Mouse (Mus musculus) heart, embryonic 10.5 days (tissue): ENCODE results near the gene Actr3b. TPM values are rescaled to one million over a fixed set of nuclear protein-coding genes. Genes with fewer than 3 reads are reported as not detected.

Experiments used
- DNase-seq: peaks from one replicate; pipeline ENCODE4 v3.0.0-alpha.2; 2017; ENCODE audit warnings: low spot score
- H3K27ac ChIP-seq: fragments of 300-500 bp; sonication (generic); 2 replicates; pipeline ENCODE4 v1.5.1; 2016; ENCODE audit warnings: mild to moderate bottlenecking
- H3K27me3 ChIP-seq: fragments of 300-500 bp; sonication (generic); 2 replicates; pipeline ENCODE4 v1.6.1; 2016; ENCODE audit warnings: mild to moderate bottlenecking; ENCODE audit not compliant: poor library complexity, insufficient read depth, severe bottlenecking
- H3K36me3 ChIP-seq: fragments of 300-500 bp; sonication (generic); 2 replicates; pipeline ENCODE4 v1.6.1; 2016; ENCODE audit warnings: mild to moderate bottlenecking, moderate library complexity
- H3K4me1 ChIP-seq: fragments of 300-500 bp; sonication (generic); 2 replicates; pipeline ENCODE4 v1.6.1; 2016; ENCODE audit warnings: mild to moderate bottlenecking
- H3K4me3 ChIP-seq: fragments of 300-500 bp; sonication (generic); 2 replicates; pipeline ENCODE4 v1.5.1; 2016; ENCODE audit warnings: mild to moderate bottlenecking, moderate library complexity
- H3K9me3 ChIP-seq: fragments of 300-500 bp; sonication (generic); 2 replicates; pipeline ENCODE4 v1.6.1; 2016; ENCODE audit warnings: mild to moderate bottlenecking, moderate library complexity
- WGBS: fragments of 180-500 bp; shearing (Covaris S2); methylation state at CpG from one replicate; pipeline ENCODE4 v1.1.7; 2016; 5-methylcytosine and 5-hydroxymethylcytosine counted together
- polyA plus RNA-seq: library from polyadenylated mRNA; unstranded; fragments of >200 nt; fragmentation: Nextera tagmentation; extraction: Ambion mirVana; gene quantifications from 2 replicates; pipeline ENCODE4 v1.2.1, GENCODE M21; 2016

Gene Actr3b
- polyA plus RNA-seq, 1 experiment from 2014 or later: 22.7 TPM

GRCm38 (mm10) chr5:25801744-25802143, 41.9 kb downstream of the Actr3b start:
- 69% methylated on average over 4 of the region's 4 CpGs for WGBS
- Histone ChIP-seq H3K4me3 (no peak overlapping the region), H3K27me3 (no peaks in the 10 kb centered on the region), H3K9me3 (no peaks in the 10 kb centered on the region), H3K27ac (no peak overlapping the region), H3K4me1 (0 out of 2 replicates have a peak, but pooled peaks cover 16% of the 10 kb centered on the region), H3K36me3 (no peaks in the 10 kb centered on the region)
- peak; percentile 53 for DNase-seq

- 72% methylated on average over 5 of the region's 5 CpGs for WGBS
Observed at GRCm38 (mm10) chr5:25804569-25804968, 44.8 kb downstream of the Actr3b start.

GRCm38 (mm10) chr5:25812922-25813321, 53.1 kb downstream of the Actr3b start:
- Histone ChIP-seq H3K27me3 (no peaks in the 10 kb centered on the region), H3K9me3 (no peaks in the 10 kb centered on the region), H3K27ac (no peak overlapping the region), H3K4me1 (no peaks in the 10 kb centered on the region), H3K36me3 (0 out of 2 replicates have a peak, but pooled peaks cover 2% of the 10 kb centered on the region), H3K4me3 (no peak overlapping the region)
- DNase-seq: no peak
- WGBS: 60% methylated on average over 6 of the region's 6 CpGs

More at GRCm38 (mm10) chr5:25804569-25804968, 44.8 kb downstream of the Actr3b start:
- no peak for DNase-seq
- Histone ChIP-seq H3K4me1 (0 out of 2 replicates have a peak, but pooled peaks cover 10% of the 10 kb centered on the region), H3K27ac (no peak overlapping the region), H3K27me3 (no peaks in the 10 kb centered on the region), H3K4me3 (no peak overlapping the region), H3K9me3 (no peaks in the 10 kb centered on the region), H3K36me3 (no peaks in the 10 kb centered on the region)

GRCm38 (mm10) chr5:25829308-25830094, 69.7 kb downstream of the Actr3b start:
- H3K4me3 ChIP-seq: no peak overlapping the region
- WGBS: 80% methylated on average over 16 of the region's 16 CpGs
- DNase-seq: no peak
- H3K27ac ChIP-seq: no peak overlapping the region
- H3K9me3 ChIP-seq: no peaks in the 10 kb centered on the region
- H3K27me3 ChIP-seq: no peaks in the 10 kb centered on the region
- H3K36me3 ChIP-seq: no peaks in the 10 kb centered on the region
- H3K4me1 ChIP-seq: no peaks in the 10 kb centered on the region

- DNase-seq: no peak
- H3K36me3 ChIP-seq: no peaks in the 10 kb centered on the region
- H3K4me3 ChIP-seq: no peak overlapping the region
- no peaks in the 10 kb centered on the region for H3K9me3 ChIP-seq
- H3K27ac ChIP-seq: no peak overlapping the region
- no peaks in the 10 kb centered on the region for H3K27me3 ChIP-seq
- no peaks in the 10 kb centered on the region for H3K4me1 ChIP-seq
- 81% methylated on average over 3 of the region's 3 CpGs for WGBS
Observed at GRCm38 (mm10) chr5:25830802-25831201, 71.0 kb downstream of the Actr3b start.

GRCm38 (mm10) chr5:25831624-25832023, 71.8 kb downstream of the Actr3b start:
- Histone ChIP-seq H3K4me1 (no peaks in the 10 kb centered on the region), H3K4me3 (no peak overlapping the region), H3K36me3 (no peaks in the 10 kb centered on the region), H3K27me3 (no peaks in the 10 kb centered on the region), H3K9me3 (no peaks in the 10 kb centered on the region), H3K27ac (no peak overlapping the region)
- no peak for DNase-seq
- WGBS: 66% methylated on average over 5 of the region's 5 CpGs

- WGBS: 29% methylated on average over 4 of the region's 4 CpGs
Observed at GRCm38 (mm10) chr5:25839400-25839799, 79.6 kb downstream of the Actr3b start.

GRCm38 (mm10) chr5:25846558-25846957, 86.8 kb downstream of the Actr3b start:
- no peaks in the 10 kb centered on the region for H3K36me3 ChIP-seq
- WGBS: 86% methylated on average over 6 of the region's 6 CpGs

More at GRCm38 (mm10) chr5:25839400-25839799, 79.6 kb downstream of the Actr3b start:
- DNase-seq: no peak
- H3K9me3 ChIP-seq: no peaks in the 10 kb centered on the region
- H3K4me3 ChIP-seq: no peak overlapping the region
- no peaks in the 10 kb centered on the region for H3K27me3 ChIP-seq
- H3K27ac ChIP-seq: no peak overlapping the region
- no peaks in the 10 kb centered on the region for H3K36me3 ChIP-seq
- H3K4me1 ChIP-seq: no peaks in the 10 kb centered on the region

GRCm38 (mm10) chr5:25847154-25847553, 87.4 kb downstream of the Actr3b start:
- no peak overlapping the region for H3K4me3 ChIP-seq
- DNase-seq: no peak
- H3K27ac ChIP-seq: no peak overlapping the region
- peaks cover 5% of the 10 kb centered on the region; the same call in 1 of the 2 replicates for H3K4me1 ChIP-seq
- whole genome bisulfite sequencing: 88% methylated on average over 7 of the region's 7 CpGs
- H3K27me3 ChIP-seq: no peaks in the 10 kb centered on the region
- no peaks in the 10 kb centered on the region for H3K9me3 ChIP-seq
- H3K36me3 ChIP-seq: no peaks in the 10 kb centered on the region

More at GRCm38 (mm10) chr5:25846558-25846957, 86.8 kb downstream of the Actr3b start:
- H3K4me3 ChIP-seq: no peak overlapping the region
- no peak for DNase-seq
- H3K9me3 ChIP-seq: no peaks in the 10 kb centered on the region
- H3K4me1 ChIP-seq: peaks cover 5% of the 10 kb centered on the region; the same call in 1 of the 2 replicates
- H3K27ac ChIP-seq: no peak overlapping the region
- H3K27me3 ChIP-seq: no peaks in the 10 kb centered on the region

- no peak for DNase-seq
- WGBS: 45% methylated on average over 9 of the region's 9 CpGs
Observed at GRCm38 (mm10) chr5:25848058-25848457, 88.3 kb downstream of the Actr3b start.

GRCm38 (mm10) chr5:25866201-25866600, 106.4 kb downstream of the Actr3b start:
- WGBS: 57% methylated on average over 3 of the region's 3 CpGs
- no peaks in the 10 kb centered on the region for H3K9me3 ChIP-seq
- no peak overlapping the region for H3K27ac ChIP-seq
- no peak overlapping the region for H3K4me3 ChIP-seq
- no peaks in the 10 kb centered on the region for H3K27me3 ChIP-seq
- no peaks in the 10 kb centered on the region for H3K36me3 ChIP-seq
- H3K4me1 ChIP-seq: no peaks in the 10 kb centered on the region
- DNase-seq: no peak

More at GRCm38 (mm10) chr5:25848058-25848457, 88.3 kb downstream of the Actr3b start:
- H3K27me3 ChIP-seq: no peaks in the 10 kb centered on the region
- H3K4me1 ChIP-seq: peaks cover 5% of the 10 kb centered on the region; the same call in 1 of the 2 replicates
- no peaks in the 10 kb centered on the region for H3K36me3 ChIP-seq
- H3K4me3 ChIP-seq: no peak overlapping the region
- no peak overlapping the region for H3K27ac ChIP-seq
- H3K9me3 ChIP-seq: no peaks in the 10 kb centered on the region

GRCm38 (mm10) chr5:25869880-25870279, 110.1 kb downstream of the Actr3b start:
- Histone ChIP-seq H3K9me3 (no peaks in the 10 kb centered on the region), H3K4me1 (no peaks in the 10 kb centered on the region), H3K36me3 (no peaks in the 10 kb centered on the region), H3K27ac (no peak overlapping the region), H3K27me3 (no peaks in the 10 kb centered on the region), H3K4me3 (no peak overlapping the region)
- WGBS: 66% methylated on average over 8 of the region's 8 CpGs
- no peak for DNase-seq

GRCm38 (mm10) chr5:25870632-25871031, 110.8 kb downstream of the Actr3b start:
- Histone ChIP-seq H3K27me3 (no peaks in the 10 kb centered on the region), H3K27ac (no peak overlapping the region), H3K9me3 (no peaks in the 10 kb centered on the region), H3K4me3 (no peak overlapping the region), H3K36me3 (no peaks in the 10 kb centered on the region), H3K4me1 (no peaks in the 10 kb centered on the region)
- 49% methylated on average over 3 of the region's 3 CpGs for WGBS
- DNase-seq: no peak
